Mouse (Mus musculus): ENCODE data around the gene Abi3bp.
A peak's percentile ranks its signal among the peaks of the same experiment; 100 is the strongest.

Gene Abi3bp

DNA sequence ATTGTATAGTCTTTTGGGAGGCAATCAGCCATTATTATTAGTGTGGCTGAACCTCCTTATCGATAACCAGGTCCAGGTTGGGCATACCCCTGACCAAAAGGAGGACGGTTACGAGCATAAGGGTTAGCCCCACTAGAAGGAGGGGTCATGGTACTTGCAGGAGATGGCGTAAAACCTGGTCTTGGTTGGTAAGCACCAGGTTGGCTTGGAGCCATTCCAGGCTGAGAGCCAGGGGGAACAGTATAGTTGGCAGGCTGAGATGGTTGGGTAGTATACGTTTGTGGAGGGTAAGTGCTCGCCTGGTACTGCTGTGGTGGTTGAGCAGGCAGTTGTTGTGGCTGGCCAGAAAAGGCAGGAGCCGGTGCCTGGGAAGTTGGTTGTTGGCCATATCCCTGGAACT lies 213.0 kb downstream of the Abi3bp start:
- no peak for DNase-seq

DNA sequence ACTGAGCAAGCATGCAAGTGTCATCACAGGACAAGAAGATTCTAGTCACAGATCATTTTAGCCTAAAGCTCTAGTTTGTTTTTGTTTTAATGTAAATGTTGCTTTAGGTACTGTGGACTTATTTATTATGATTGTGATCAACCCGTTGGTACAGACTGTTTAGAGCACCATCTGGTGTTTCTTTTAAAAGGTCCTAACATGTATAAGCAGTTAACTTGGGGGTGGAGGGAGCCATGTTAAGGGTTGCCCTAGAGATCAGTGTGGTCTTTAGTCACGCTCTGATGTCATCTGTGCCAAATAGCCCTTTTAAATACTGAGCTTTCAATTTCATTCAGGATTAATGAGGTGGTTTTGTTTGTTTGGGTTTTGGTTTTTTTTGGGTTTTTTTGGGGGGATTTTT lies 218.8 kb downstream of the Abi3bp start:
- no peak for DNase-seq

DNA sequence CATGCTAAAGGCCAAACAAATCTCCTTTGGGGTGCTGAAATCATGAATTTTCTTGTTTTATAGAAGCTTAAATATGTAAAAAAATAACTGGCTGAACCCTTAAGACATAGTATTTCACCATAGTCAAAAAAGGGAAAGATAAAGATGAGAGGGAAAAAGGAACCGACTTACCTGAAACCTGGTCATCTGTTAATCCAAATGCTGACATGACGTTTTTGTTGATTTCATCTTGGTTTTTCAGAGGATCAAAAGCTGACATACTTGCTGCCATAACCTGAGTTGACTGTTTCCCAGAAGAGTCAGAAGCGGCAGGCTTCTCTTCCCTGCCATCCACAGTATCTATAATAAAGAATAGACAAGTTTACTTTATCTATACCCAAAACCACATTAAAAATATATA lies 223.2 kb downstream of the Abi3bp start:
- no peak for DNase-seq

DNA sequence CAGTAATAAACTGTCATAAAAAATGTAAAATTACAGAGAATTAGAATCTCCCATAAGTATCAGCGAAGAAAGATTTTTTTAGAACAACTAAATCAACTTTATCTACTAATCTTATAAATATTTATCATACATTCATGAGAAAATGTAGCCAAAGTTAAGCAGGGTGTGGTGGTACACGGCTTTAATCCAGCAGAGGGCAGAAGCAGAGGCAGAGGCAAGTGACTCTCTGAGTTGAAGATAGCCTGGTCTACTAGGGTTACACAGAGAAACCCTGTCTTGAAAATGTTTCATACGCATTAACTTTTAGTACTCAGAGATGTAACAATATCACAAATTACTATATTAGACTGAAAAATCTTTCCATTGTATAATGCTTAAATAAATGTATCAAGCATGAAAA lies 228.1 kb downstream of the Abi3bp start:
- no peak for DNase-seq

DNA sequence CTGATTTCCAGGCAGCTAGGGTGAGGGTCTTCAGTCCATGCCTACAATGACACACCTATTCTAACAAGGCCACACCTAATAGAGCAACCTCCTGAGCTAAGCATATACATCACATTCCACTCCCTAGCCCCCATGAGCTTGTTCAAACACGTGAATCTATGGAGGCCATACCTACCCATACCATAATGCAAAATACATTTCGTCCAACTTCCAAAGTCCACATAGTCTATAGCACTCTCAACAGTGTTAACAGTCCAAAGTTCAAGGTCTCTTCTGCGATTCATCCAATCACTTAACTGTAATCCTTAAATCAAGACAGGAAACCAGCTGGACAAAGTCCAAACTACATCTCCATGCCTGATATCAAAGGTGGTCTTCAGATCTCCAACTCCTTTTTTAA lies 232.4 kb downstream of the Abi3bp start:
- DNase-seq: no peak

DNA sequence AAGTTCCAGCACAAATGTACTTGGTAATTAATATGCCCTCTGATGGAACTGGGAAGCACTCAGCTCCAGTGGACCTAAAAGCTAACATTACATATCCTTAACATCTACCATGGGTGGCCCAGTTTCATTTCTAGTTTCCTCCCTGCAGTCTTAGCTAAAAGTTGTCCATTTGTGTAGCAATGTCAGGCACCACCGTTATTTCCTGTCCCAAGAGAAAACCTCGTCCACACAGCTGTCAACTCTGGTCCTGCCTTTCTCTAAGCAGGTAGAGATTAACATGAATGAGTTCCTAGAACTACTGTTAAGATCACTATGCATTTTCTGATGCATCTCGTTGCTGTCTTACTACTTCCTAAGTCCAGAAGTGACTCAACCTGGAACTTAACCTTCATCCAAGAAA lies 237.9 kb downstream of the Abi3bp start:
- DNase-seq: no peak

DNA sequence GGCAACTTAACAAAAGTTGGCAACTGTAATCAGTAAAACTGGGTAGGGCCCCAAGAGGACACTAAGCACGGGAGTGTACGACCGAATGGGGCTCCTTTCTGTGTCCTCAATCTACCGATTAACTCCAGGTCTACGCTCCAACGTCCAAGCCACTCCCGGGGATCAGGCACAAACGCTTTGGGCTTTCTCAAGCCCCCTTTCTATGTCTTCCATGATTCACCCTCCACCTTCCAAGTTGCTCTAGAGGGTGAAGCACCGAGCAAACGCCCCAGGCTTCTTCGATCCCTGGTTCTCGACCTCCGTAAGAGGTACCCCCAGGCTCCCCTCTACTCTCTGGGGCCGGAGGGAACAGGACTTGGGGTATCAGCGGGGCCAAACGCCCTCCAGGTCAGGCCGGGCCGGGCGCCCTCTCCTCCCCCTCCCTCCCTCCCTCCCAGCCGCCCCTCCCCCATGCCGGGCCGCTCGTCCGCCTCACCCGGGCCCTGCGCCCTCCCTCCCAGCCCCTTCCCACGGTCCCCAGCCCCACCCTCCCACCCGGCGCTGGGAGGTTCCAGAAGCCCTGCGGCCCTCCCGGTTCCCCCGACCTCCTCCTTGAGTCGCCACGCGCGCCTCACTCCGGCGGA lies 239.0 kb downstream of the Abi3bp start:
- no peak for DNase-seq

DNA sequence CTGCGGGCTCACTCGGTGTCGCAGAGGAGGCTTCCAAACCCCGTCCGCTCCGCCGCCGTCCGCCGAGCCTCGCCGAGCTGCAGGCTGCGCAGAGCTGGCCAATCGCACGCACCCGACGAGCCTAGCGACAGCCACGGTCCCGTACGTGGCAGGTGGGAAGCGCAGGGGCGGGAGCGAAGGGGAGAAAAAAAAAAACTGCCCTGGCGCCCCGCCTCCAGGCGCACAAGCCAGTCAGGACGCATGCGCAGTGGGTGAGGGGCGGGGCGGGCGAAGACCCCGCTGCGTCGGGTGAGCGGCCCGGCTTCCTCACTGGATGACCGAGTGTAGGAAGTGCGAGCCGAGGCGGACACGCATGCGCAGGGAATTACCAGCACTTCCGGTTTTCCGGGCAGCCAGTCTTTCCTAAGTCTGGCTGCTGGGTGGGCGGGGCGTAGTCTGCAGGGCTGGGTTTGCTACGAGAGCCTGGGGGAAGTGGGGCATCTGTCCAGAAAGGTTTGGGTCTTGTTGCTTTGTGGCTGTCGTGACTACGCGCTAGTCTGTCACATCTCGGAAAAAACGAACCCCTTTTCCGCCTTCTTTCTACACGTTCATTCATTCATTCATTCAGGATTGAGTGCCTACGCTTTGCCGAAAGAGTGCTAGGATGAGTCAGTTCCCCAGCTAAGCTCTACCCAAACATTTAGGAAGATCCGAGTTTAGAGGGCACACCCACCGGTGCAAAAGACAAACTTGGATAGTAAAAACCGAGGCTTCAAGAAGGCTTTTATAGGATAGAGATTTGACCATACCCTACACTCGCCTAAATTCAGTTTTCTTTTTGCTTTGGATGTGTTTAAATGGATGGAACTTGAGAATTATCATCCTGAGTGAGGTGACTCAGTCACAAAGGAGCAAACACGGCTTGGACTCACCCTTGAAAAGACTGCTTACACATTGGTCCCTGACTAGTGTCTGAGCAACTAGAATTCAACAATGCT lies 239.8 kb downstream of the Abi3bp start, which contains the start of gene Tfg:
Gene Tfg (minus strand): TSS at position 227 of the 977 bp plus-strand sequence.
- DNase-seq: peak; percentile 99

DNA sequence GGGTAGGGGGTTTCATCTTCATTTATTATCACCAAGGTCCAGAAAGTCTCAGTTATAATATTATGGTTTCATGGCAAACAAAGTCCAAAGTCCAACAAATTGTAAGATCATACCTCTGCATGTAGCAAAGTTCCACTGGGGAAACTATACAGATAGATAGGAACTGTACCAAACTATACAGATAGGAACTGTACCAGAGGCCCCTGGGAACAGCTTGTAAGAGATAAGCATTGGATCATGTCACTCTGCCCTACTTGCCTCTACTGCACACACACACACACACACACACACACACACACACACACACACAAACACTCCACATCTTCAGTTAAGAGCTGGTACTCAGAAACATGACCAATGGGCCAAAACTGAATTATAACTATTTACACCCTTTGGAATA lies 241.4 kb downstream of the Abi3bp start:
- no peak for DNase-seq

DNA sequence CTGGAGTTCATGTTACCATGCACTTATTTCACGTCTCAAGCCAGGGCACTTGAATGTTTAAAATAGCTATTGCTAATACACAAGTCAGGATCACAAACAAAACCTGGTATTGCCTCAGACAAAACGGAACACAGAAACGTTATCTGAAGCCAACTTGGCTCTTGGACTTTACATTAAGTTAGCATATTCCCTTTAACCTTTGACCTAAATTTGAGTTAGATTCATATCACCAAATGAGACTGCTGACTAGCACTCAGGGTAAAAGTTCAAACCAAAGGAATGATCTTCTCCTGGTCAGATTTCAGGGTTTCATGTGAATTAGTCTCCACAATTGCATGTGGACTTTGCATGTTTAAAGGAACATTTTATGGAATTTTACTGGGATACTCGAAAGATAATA lies 244.7 kb downstream of the Abi3bp start:
- no peak for DNase-seq

DNA sequence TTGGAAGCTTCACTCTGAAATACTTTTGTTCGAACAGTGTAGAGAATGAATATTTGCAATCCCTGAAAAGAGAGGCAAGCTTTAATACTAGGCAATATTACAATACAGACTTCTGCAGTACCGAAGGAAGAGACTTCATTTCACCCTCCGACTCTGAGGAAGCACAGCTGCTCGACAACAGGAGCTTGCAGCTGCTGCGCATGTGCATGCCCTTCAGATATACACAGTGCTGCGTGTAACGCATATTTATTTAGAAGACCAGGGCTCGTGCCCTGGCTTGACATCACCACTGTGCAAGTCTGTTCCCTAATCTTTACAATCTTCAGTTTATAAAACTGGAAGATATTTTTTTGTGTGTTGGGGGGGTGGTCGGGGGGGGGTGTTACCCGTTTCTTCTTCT lies 247.2 kb downstream of the Abi3bp start:
- no peak for DNase-seq

DNA sequence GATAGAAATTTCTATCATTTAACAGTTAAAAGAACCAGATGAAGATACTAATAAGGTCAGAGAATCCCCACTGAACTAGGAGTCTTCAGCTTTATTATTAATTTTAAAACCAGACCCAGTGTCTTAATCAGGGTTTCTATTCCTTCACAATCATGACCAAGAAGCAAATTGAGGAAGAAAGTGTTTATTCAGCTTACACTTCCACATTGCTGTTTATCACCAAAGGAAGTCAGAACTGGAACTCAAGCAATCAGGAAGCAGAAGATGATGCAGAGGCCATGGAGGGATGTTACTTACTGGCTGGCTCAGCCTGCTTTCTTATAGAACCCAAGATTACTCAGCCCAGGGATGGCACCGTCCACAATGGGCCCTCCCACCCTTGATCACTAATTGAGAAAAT lies 251.4 kb downstream of the Abi3bp start:
- no peak for DNase-seq
